Mouse (Mus musculus) thymus, adult 2 months (tissue): ENCODE data around the gene Fam196a. TPM values are rescaled to one million over a fixed set of nuclear protein-coding genes. Genes with fewer than 3 reads are reported as not detected.

Source experiments
- DNase-seq: peaks from one replicate; pipeline ENCODE4 v3.0.0; 2021
- H3K27ac ChIP-seq: fragments of 200-500 bp; 2 replicates; pipeline ENCODE4 v1.5.1; 2012; ENCODE audit warnings: low read length, control low read depth; ENCODE audit not compliant: control insufficient read depth, insufficient read depth
- H3K27me3 ChIP-seq: fragments of 200-500 bp; 2 replicates; pipeline ENCODE4 v1.6.1; 2012; ENCODE audit warnings: mild to moderate bottlenecking, low read length, moderate library complexity, mixed read lengths; ENCODE audit not compliant: control insufficient read depth, insufficient read depth
- H3K36me3 ChIP-seq: fragments of 200-500 bp; 2 replicates; pipeline ENCODE4 v1.6.1; 2012; ENCODE audit warnings: mild to moderate bottlenecking, low read length, moderate library complexity; ENCODE audit not compliant: control insufficient read depth, insufficient read depth
- H3K4me1 ChIP-seq: fragments of 200-500 bp; replicated peaks from 2 replicates; pipeline ENCODE4 v1.6.1; 2012; ENCODE audit warnings: low read length; ENCODE audit not compliant: control insufficient read depth, insufficient read depth
- H3K4me3 ChIP-seq: fragments of 200-500 bp; 2 replicates; pipeline ENCODE4 v1.5.1; 2012; ENCODE audit warnings: mild to moderate bottlenecking, low read length, control low read depth, moderate library complexity; ENCODE audit not compliant: control insufficient read depth, insufficient read depth
- CTCF ChIP-seq: fragments of 200-500 bp; IDR thresholded peaks from 2 replicates; pipeline ENCODE4 v1.5.1; 2012; ENCODE audit warnings: mild to moderate bottlenecking, control low read depth, low read length, moderate library complexity, borderline replicate concordance; ENCODE audit not compliant: control insufficient read depth, poor library complexity, insufficient read depth; ENCODE audit errors: extremely low read depth
- POLR2A ChIP-seq: fragments of 200-500 bp; IDR thresholded peaks from 2 replicates; pipeline ENCODE4 v1.6.1; 2012; ENCODE audit warnings: mild to moderate bottlenecking, low read length, control low read depth, moderate library complexity; ENCODE audit not compliant: control insufficient read depth, poor library complexity, insufficient read depth; ENCODE audit errors: extremely low read depth
- WGBS: fragments of 180-500 bp; shearing (Covaris S2); methylation state at CpG from one replicate; pipeline ENCODE4 v1.1.7; 2018; 5-methylcytosine and 5-hydroxymethylcytosine counted together
- polyA plus RNA-seq: library from polyadenylated mRNA; depleted of rRNA; stranded (reverse); fragments of >200 nt; gene quantifications from 2 replicates; pipeline ENCODE4 v1.2.3, GENCODE M21; 2012; rRNA removed

Fam196a gene
- polyA plus RNA-seq, result not detected in 2 replicates

GRCm38 (mm10) chr7:134937927-134938609 is at the start of gene Fam196a:
TSS of gene Fam196a (minus strand) at chr7:134938430.
- H3K27me3 ChIP-seq, result no peaks in the 10 kb centered on the region; the same call in 1 of the 2 replicates
- TF ChIP-seq POLR2A, result no peak
- TF ChIP-seq CTCF, result no peak
- DNase-seq, result no peak
- H3K36me3 ChIP-seq, result no peaks in the 10 kb centered on the region
- no peak within 1 kb of the TSS for H3K27ac ChIP-seq
- WGBS, result 4% methylated on average over 54 of the region's 71 CpGs
- H3K4me3 ChIP-seq, result no peak within 1 kb of the TSS
- no peaks in the 10 kb centered on the region for H3K4me1 ChIP-seq

GRCm38 (mm10) chr7:134961608-134962007 is 23.4 kb upstream of the Fam196a start:
- DNase-seq, result no peak
- Histone ChIP-seq H3K27me3 (no peaks in the 10 kb centered on the region), H3K4me3 (no peak overlapping the region), H3K4me1 (no peaks in the 10 kb centered on the region), H3K27ac (no peak overlapping the region), H3K36me3 (no peaks in the 10 kb centered on the region)
- TF ChIP-seq CTCF (no peak), POLR2A (no peak)
- WGBS, result 97% methylated on average over 2 of the region's 2 CpGs

DNA sequence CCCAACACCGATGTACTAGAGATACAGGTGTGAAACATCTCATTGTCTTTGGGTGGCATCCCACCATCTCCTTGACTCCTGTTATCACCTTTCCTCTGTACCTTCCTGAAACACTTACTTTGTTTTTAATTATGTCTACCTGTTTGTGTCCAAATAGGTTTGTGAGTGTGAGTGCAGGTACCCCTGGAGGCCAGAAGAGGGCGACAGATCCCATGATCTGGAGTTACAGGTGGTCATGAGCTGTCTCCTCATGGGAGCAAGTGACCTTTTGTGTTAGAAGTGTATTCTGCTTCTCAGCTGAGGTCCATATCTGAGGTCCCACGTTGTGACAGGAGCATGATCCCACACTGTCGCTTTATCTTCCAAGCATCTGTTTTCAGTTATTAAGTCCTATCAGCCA is 22.6 kb upstream of the Fam196a start:
- WGBS, result 77% methylated on average over 4 of the region's 4 CpGs
- H3K27ac ChIP-seq, result no peak overlapping the region
- TF ChIP-seq CTCF (no peak), POLR2A (no peak)

GRCm38 (mm10) chr7:134959086-134959485 is 20.9 kb upstream of the Fam196a start:
- Histone ChIP-seq H3K4me3 (no peak overlapping the region), H3K36me3 (no peaks in the 10 kb centered on the region), H3K4me1 (no peaks in the 10 kb centered on the region), H3K27me3 (no peaks in the 10 kb centered on the region), H3K27ac (no peak overlapping the region)
- DNase-seq, result no peak
- 93% methylated on average over 6 of the region's 6 CpGs for WGBS
- TF ChIP-seq CTCF, result no peak
- no peak for TF ChIP-seq POLR2A

More for the DNA sequence above, 22.6 kb upstream of the Fam196a start:
- Histone ChIP-seq H3K27me3 (no peaks in the 10 kb centered on the region), H3K4me1 (no peaks in the 10 kb centered on the region), H3K4me3 (no peak overlapping the region), H3K36me3 (no peaks in the 10 kb centered on the region)
- no peak for DNase-seq

DNA sequence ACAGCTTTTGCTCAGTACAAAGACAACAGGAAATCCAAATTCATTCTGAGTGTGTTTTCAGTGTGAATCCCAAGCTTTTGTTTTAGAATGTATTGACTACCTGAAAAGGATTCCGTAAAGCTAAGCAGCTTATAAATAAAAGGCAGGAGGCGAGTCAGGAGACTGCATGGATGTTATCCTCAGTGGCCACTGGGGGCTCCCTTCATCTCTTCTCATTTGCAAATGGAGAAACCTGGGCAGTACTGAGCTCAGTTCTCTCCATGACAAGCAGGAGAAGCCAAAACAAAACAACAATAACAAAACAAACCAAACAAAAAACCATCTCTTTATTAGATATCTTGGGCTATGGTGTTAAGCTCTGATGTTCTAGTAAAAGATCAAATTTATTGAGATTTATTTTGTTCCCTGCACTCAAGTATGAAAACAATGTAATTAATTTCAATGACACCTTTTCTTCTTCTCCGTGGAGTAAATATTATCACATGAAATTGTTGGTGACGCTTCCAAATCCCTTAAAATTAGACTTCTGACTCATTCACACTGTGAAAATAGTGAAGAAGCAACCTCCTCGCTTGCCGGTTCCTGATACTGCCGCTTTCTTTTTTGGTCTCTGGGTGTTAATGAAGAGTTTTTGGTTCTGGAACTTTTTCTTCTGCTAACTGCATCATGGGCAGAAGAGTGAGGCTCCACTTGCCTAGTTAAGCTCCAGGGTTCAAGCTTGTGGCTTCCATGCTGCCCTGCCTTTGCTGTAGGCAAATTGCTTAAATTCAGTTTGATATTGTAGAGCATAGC is 7.9 kb upstream of the Fam196a start:
- Histone ChIP-seq H3K27me3 (no peaks in the 10 kb centered on the region), H3K36me3 (no peaks in the 10 kb centered on the region), H3K27ac (no peak overlapping the region), H3K4me3 (no peak overlapping the region), H3K4me1 (no peaks in the 10 kb centered on the region)
- DNase-seq, result no peak
- 94% methylated on average over 7 of the region's 7 CpGs for WGBS
- TF ChIP-seq POLR2A (no peak), CTCF (no peak)

- Histone ChIP-seq H3K36me3 (no peaks in the 10 kb centered on the region), H3K4me1 (no peaks in the 10 kb centered on the region), H3K27me3 (no peaks in the 10 kb centered on the region), H3K27ac (no peak overlapping the region), H3K4me3 (no peak overlapping the region)
- WGBS, result 84% methylated on average over 7 of the region's 7 CpGs
- TF ChIP-seq POLR2A (no peak), CTCF (no peak)
- no peak for DNase-seq
Measured at GRCm38 (mm10) chr7:134943701-134944100, 5.5 kb upstream of the Fam196a start.

- no peak overlapping the region for H3K4me3 ChIP-seq
- WGBS, result 87% methylated on average over 6 of the region's 6 CpGs
- TF ChIP-seq CTCF, result no peak
- TF ChIP-seq POLR2A, result no peak
- no peaks in the 10 kb centered on the region for H3K36me3 ChIP-seq
- DNase-seq, result no peak
- no peaks in the 10 kb centered on the region for H3K27me3 ChIP-seq
- no peaks in the 10 kb centered on the region for H3K4me1 ChIP-seq
- no peak overlapping the region for H3K27ac ChIP-seq
Measured at GRCm38 (mm10) chr7:134943063-134943462, 4.8 kb upstream of the Fam196a start.
